Mouse (Mus musculus): ENCODE measurements around the gene Megf8. TPM values are rescaled to one million over a fixed set of nuclear protein-coding genes. Genes with fewer than 3 reads are reported as not detected.

Megf8 gene
- polyA plus RNA-seq, 1 experiment from 2014 or later: 11.3 TPM

DNA sequence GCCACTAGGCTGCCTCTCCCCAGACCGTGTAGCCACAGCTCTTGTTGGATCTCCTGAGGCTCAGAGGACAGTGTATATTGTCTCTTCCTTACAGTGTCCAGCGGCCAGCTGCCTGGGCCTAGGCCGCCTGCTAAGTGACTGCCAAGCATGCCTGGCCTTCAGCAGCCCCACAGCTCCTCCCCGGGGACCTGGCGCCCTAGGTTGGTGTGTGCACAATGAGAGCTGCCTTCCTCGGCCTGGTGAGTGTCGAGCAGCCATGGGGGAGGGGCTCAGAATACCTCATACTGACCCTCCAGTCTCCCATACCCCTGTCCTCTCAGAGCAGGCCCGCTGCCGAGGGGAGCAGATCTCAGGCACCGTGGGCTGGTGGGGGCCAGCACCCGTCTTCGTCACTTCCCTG is 17.5 kb downstream of the Megf8 start:
- ATAC-seq (ENCODE audit: low FRiP score) (0 out of 2 replicates have a peak, but pooled peaks have one; percentile 7), DNase-seq (ENCODE audit: low spot score) (no peak)
- Histone ChIP-seq H3K9ac (ENCODE audit: low read depth, low read length) (no peak overlapping the region), H3K36me3 (ENCODE audit: control insufficient read depth, insufficient read depth, low read length) (peaks cover 10% of the 10 kb centered on the region; the same call in 1 of the 2 replicates), H3K4me3 (ENCODE audit: low read depth, low read length) (no peak overlapping the region), H3K27me3 (ENCODE audit: control insufficient read depth, insufficient read depth, low read length) (no peaks in the 10 kb centered on the region), H3K27ac (ENCODE audit: low read depth, low read length) (no peak overlapping the region), H3K4me2 (replicated peaks; ENCODE audit: low read depth, low read length) (no peak overlapping the region), H3K9me3 (ENCODE audit: control insufficient read depth, low read length) (no peaks in the 10 kb centered on the region), H3K4me1 (replicated peaks; ENCODE audit: control insufficient read depth, insufficient read depth, low read length) (no peaks in the 10 kb centered on the region)
- 88% methylated on average over 12 of the region's 12 CpGs for WGBS

DNA sequence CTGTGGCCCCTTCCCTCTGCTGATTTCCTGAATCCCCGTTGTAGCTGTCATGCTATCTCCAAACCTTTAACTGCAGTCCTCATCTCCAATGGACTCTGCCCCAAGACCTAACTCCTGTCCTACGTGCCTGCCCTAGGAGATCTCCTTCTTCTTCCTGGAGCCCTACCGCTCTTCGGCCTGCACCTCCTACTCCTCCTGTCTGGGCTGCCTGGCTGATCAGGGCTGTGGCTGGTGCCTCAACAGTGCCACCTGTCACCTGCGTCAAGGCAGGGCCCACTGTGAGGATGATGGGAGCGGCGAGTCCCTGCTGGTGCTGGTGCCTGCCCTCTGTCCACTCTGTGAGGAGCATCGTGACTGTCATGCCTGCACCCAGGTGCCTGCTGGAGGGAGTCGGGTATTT is 22.4 kb downstream of the Megf8 start:
- no peak overlapping the region for H3K27ac ChIP-seq (ENCODE audit: low read depth, low read length)
- no peaks in the 10 kb centered on the region for H3K4me1 ChIP-seq (replicated peaks; ENCODE audit: control insufficient read depth, insufficient read depth, low read length)
- DNase-seq (ENCODE audit: low spot score): no peak
- no peaks in the 10 kb centered on the region for H3K9me3 ChIP-seq (ENCODE audit: control insufficient read depth, low read length)
- H3K9ac ChIP-seq (ENCODE audit: low read depth, low read length): no peak overlapping the region
- H3K4me3 ChIP-seq (ENCODE audit: low read depth, low read length): no peak overlapping the region
- no peak for ATAC-seq (ENCODE audit: low FRiP score)
- WGBS: 90% methylated on average over 9 of the region's 9 CpGs
- no peak overlapping the region for H3K4me2 ChIP-seq (replicated peaks; ENCODE audit: low read depth, low read length)
- H3K36me3 ChIP-seq (ENCODE audit: control insufficient read depth, insufficient read depth, low read length): peaks cover 11% of the 10 kb centered on the region; the same call in 1 of the 2 replicates
- H3K27me3 ChIP-seq (ENCODE audit: control insufficient read depth, insufficient read depth, low read length): no peaks in the 10 kb centered on the region

DNA sequence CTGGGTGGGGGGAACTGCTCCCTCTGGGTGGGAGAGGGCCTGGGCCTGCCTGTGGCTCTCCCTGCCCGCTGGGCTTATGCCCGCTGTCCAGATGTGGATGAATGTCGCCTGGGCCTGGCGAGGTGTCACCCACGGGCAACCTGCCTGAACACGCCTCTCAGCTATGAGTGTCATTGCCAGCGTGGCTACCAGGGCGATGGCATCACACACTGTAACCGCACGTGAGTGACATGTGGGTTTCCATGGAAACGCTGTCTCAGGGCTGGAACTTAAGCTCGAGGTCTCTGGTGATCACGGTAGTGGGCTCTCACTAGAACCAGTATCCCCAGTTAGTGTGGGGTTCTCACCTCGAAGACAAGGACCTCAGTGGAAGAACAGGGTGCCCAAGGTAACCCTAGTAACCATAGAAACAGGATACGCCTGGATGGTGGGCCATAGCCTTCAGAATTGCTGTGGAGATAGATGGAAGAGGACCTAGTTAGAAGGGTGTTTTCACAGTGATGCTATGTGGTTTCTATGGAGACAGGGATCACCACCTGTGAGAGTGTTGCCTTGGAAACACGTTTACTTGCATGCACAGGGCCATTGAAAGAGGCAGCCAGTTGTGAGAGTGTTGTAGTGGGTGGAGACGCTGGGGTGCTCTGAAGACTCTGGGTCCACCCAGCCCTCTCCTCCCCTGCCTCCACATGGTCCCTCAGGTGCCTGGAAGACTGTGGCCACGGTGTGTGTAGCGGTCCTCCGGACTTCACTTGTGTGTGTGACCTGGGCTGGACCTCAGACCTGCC is 24.2 kb downstream of the Megf8 start:
- DNase-seq (ENCODE audit: low spot score): no peak
- WGBS: 81% methylated on average over 20 of the region's 20 CpGs
- no peaks in the 10 kb centered on the region for H3K4me1 ChIP-seq (replicated peaks; ENCODE audit: control insufficient read depth, insufficient read depth, low read length)
- ATAC-seq (ENCODE audit: low FRiP score): no peak
- H3K36me3 ChIP-seq (ENCODE audit: control insufficient read depth, insufficient read depth, low read length): 0 out of 2 replicates have a peak, but pooled peaks cover 5% of the 10 kb centered on the region
- H3K4me3 ChIP-seq (ENCODE audit: low read depth, low read length): no peak overlapping the region
- H3K27ac ChIP-seq (ENCODE audit: low read depth, low read length): no peak overlapping the region
- H3K27me3 ChIP-seq (ENCODE audit: control insufficient read depth, insufficient read depth, low read length): no peaks in the 10 kb centered on the region
- no peak overlapping the region for H3K9ac ChIP-seq (ENCODE audit: low read depth, low read length)
- no peaks in the 10 kb centered on the region for H3K9me3 ChIP-seq (ENCODE audit: control insufficient read depth, low read length)
- no peak overlapping the region for H3K4me2 ChIP-seq (replicated peaks; ENCODE audit: low read depth, low read length)

DNA sequence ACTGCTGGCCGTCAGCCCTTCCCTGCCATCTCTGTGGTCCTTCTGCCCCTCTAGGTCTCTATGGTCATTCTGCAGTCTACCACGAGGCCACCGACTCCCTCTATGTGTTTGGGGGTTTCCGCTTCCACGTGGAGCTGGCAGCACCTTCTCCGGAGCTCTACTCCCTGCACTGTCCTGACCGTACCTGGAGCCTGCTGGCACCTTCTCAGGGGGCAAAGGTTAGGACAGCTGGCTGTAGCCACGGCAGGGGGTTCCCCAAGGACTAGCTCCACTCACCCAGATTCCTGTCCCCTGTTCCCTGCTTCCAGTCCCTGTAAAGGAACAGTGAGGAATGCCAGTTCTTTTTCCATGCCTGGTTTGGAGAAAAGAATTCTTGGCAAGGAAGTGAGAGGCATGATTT is 31.9 kb downstream of the Megf8 start:
- WGBS: 87% methylated on average over 8 of the region's 8 CpGs
- DNase-seq (ENCODE audit: low spot score) (no peak), ATAC-seq (ENCODE audit: low FRiP score) (no peak)
- Histone ChIP-seq H3K36me3 (ENCODE audit: control insufficient read depth, insufficient read depth, low read length) (peaks cover 13% of the 10 kb centered on the region), H3K4me1 (replicated peaks; ENCODE audit: control insufficient read depth, insufficient read depth, low read length) (no peaks in the 10 kb centered on the region), H3K9ac (ENCODE audit: low read depth, low read length) (no peak overlapping the region), H3K4me2 (replicated peaks; ENCODE audit: low read depth, low read length) (no peak overlapping the region), H3K4me3 (ENCODE audit: low read depth, low read length) (no peak overlapping the region), H3K27ac (ENCODE audit: low read depth, low read length) (no peak overlapping the region), H3K9me3 (ENCODE audit: control insufficient read depth, low read length) (0 out of 2 replicates have a peak, but pooled peaks cover 3% of the 10 kb centered on the region), H3K27me3 (ENCODE audit: control insufficient read depth, insufficient read depth, low read length) (no peaks in the 10 kb centered on the region)

DNA sequence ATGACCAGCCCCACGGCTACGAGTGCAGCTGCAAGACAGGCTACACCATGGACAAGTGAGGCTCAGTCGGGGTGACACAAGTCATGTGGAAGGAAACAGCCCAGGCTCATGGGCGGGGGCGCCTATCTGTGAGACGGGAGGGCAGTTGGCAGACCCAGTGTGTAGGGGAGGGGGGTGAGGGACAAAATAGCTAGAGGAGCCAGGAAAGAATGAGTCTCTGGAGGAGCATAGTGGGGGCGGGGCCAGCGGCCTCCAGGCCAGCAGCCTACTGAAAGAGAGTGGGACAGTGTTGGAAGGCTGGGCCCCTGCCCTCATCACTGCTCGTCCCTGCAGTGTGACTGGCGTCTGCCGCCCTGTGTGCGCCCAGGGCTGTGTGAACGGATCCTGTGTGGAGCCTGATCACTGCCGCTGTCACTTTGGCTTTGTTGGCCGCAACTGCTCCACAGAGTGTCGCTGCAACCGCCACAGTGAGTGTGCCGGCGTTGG is 41.8 kb downstream of the Megf8 start:
- DNase-seq (ENCODE audit: low spot score) (peak; percentile 65), ATAC-seq (ENCODE audit: low FRiP score) (peak; percentile 87)
- H3K27ac ChIP-seq (ENCODE audit: low read depth, low read length): peak overlapping the region; percentile 32
- H3K4me2 ChIP-seq (replicated peaks; ENCODE audit: low read depth, low read length): 0 out of 2 replicates have a peak overlapping the region, but pooled peaks have one; percentile 18
- H3K36me3 ChIP-seq (ENCODE audit: control insufficient read depth, insufficient read depth, low read length): peaks cover 9% of the 10 kb centered on the region; the same call in 1 of the 2 replicates
- no peaks in the 10 kb centered on the region for H3K9me3 ChIP-seq (ENCODE audit: control insufficient read depth, low read length)
- 49% methylated on average over 19 of the region's 19 CpGs for WGBS
- peak overlapping the region; percentile 33; the same call in 1 of the 2 replicates for H3K9ac ChIP-seq (ENCODE audit: low read depth, low read length)
- no peak overlapping the region for H3K4me3 ChIP-seq (ENCODE audit: low read depth, low read length)
- no peaks in the 10 kb centered on the region for H3K27me3 ChIP-seq (ENCODE audit: control insufficient read depth, insufficient read depth, low read length)
- H3K4me1 ChIP-seq (replicated peaks; ENCODE audit: control insufficient read depth, insufficient read depth, low read length): no peaks in the 10 kb centered on the region

DNA sequence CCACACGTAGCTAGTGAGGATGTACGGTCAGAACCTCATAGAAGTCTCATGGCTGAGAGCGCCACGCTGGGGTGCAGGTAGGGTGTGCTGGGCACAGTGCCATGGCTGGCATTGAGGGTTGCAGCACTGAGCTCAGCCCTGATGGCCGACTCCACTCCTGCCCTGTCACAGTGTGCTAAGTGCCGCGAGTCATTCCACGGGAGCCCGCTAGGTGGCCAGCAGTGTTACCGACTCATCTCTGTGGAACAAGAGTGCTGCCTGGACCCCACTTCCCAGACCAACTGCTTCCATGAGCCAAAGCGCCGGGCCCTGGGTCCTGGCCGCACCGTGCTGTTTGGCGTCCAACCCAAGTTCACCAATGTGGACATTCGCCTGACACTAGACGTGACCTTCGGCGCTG is 46.2 kb downstream of the Megf8 start:
- peaks cover 9% of the 10 kb centered on the region; the same call in 1 of the 2 replicates for H3K36me3 ChIP-seq (ENCODE audit: control insufficient read depth, insufficient read depth, low read length)
- no peaks in the 10 kb centered on the region for H3K9me3 ChIP-seq (ENCODE audit: control insufficient read depth, low read length)
- H3K4me2 ChIP-seq (replicated peaks; ENCODE audit: low read depth, low read length): no peak overlapping the region
- ATAC-seq (ENCODE audit: low FRiP score) (no peak), DNase-seq (ENCODE audit: low spot score) (no peak)
- H3K9ac ChIP-seq (ENCODE audit: low read depth, low read length): no peak overlapping the region
- no peak overlapping the region for H3K4me3 ChIP-seq (ENCODE audit: low read depth, low read length)
- WGBS: 89% methylated on average over 19 of the region's 19 CpGs
- peaks cover 17% of the 10 kb centered on the region; the same call in 1 of the 2 replicates for H3K4me1 ChIP-seq (replicated peaks; ENCODE audit: control insufficient read depth, insufficient read depth, low read length)
- peaks cover 13% of the 10 kb centered on the region for H3K27me3 ChIP-seq (ENCODE audit: control insufficient read depth, insufficient read depth, low read length)
- H3K27ac ChIP-seq (ENCODE audit: low read depth, low read length): no peak overlapping the region

DNA sequence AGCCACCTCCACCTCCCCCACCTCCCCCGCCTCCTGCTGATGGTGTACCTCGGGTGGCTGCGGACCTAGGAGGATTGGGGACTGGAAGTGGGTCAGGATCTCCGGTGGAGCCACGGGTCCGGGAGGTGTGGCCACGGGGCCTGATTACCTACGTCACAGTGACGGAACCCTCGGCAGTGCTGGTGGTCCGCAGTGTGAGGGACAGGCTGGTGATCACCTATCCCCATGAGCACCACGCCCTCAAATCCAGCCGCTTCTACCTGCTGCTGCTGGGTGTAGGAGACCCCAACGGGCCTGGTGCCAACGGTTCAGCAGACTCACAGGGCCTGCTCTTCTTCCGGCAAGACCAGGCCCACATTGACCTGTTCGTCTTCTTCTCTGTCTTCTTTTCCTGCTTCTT is 46.7 kb downstream of the Megf8 start:
- H3K27me3 ChIP-seq (ENCODE audit: control insufficient read depth, insufficient read depth, low read length): peaks cover 17% of the 10 kb centered on the region
- H3K4me1 ChIP-seq (replicated peaks; ENCODE audit: control insufficient read depth, insufficient read depth, low read length): peaks cover 17% of the 10 kb centered on the region; the same call in 1 of the 2 replicates
- H3K9ac ChIP-seq (ENCODE audit: low read depth, low read length): no peak overlapping the region
- no peak for DNase-seq (ENCODE audit: low spot score)
- no peak overlapping the region for H3K27ac ChIP-seq (ENCODE audit: low read depth, low read length)
- no peak overlapping the region for H3K4me3 ChIP-seq (ENCODE audit: low read depth, low read length)
- no peak for ATAC-seq (ENCODE audit: low FRiP score)
- 97% methylated on average over 17 of the region's 17 CpGs for WGBS
- no peak overlapping the region for H3K4me2 ChIP-seq (replicated peaks; ENCODE audit: low read depth, low read length)
- H3K9me3 ChIP-seq (ENCODE audit: control insufficient read depth, low read length): no peaks in the 10 kb centered on the region
- peaks cover 9% of the 10 kb centered on the region; the same call in 1 of the 2 replicates for H3K36me3 ChIP-seq (ENCODE audit: control insufficient read depth, insufficient read depth, low read length)

DNA sequence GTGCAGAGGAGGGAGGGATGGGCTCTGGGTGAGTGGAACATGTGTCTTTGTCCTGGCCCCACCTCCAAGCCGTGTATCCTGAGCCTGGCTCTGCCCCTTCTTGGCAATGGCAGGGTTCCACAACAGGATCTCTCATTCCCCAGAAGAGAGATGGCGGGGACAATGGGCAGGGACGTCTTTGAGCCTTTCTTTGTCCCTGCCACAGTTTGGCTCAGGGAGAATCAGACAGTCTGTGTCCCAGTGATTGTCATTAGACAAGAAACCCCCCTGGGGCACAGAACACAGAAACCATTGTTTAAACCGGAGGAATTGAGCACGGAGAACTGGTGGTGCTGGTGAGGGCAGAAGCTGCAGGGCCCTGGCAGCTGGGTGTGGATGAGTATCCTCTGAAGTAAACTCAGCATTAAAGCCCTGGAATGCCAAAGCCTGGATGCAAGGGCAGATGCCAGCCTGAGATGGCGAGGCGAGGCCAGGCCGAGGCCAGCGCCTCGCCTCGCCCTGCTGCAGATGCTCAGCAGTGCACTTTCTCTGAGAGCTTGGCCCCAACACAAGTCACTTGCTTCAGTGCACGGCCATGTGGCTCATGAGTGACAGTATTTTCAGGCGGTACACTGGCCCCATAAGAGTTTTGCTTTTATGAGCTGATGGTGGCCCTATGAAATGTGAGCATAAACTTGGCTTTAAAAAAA is 49.1 kb downstream of the Megf8 start:
- Histone ChIP-seq H3K9ac (ENCODE audit: low read depth, low read length) (peak overlapping the region; percentile 49), H3K27ac (ENCODE audit: low read depth, low read length) (peak overlapping the region; percentile 72), H3K4me1 (replicated peaks; ENCODE audit: control insufficient read depth, insufficient read depth, low read length) (peaks cover 17% of the 10 kb centered on the region; the same call in 1 of the 2 replicates), H3K4me2 (replicated peaks; ENCODE audit: low read depth, low read length) (no peak overlapping the region), H3K4me3 (ENCODE audit: low read depth, low read length) (no peak overlapping the region), H3K27me3 (ENCODE audit: control insufficient read depth, insufficient read depth, low read length) (peaks cover 23% of the 10 kb centered on the region), H3K9me3 (ENCODE audit: control insufficient read depth, low read length) (no peaks in the 10 kb centered on the region), H3K36me3 (ENCODE audit: control insufficient read depth, insufficient read depth, low read length) (0 out of 2 replicates have a peak, but pooled peaks cover 4% of the 10 kb centered on the region)
- DNase-seq (ENCODE audit: low spot score) (peak; percentile 69), ATAC-seq (ENCODE audit: low FRiP score) (peak; percentile 68)
- WGBS: 20% methylated on average over 13 of the region's 13 CpGs
